Mouse (Mus musculus): ENCODE measurements around the gene Sfmbt1. TPM values are rescaled to one million over a fixed set of nuclear protein-coding genes. Genes with fewer than 3 reads are reported as not detected.

Gene Sfmbt1
- polyA plus RNA-seq, 1 experiment, result 3.9 TPM

- DNase-seq (ENCODE audit: low spot score), result peak; percentile 79
Measured at GRCm38 (mm10) chr14:30825476-30826131, 111.0 kb downstream of the Sfmbt1 start, which contains the start of gene Tmem110. TSS of gene Tmem110 (plus strand) at chr14:30825590.

- no peak for DNase-seq (ENCODE audit: low spot score)
Measured at GRCm38 (mm10) chr14:30826174-30827140, 111.8 kb downstream of the Sfmbt1 start.

- DNase-seq (ENCODE audit: low spot score), result no peak
Measured at GRCm38 (mm10) chr14:30827480-30827879, 112.8 kb downstream of the Sfmbt1 start.

DNA sequence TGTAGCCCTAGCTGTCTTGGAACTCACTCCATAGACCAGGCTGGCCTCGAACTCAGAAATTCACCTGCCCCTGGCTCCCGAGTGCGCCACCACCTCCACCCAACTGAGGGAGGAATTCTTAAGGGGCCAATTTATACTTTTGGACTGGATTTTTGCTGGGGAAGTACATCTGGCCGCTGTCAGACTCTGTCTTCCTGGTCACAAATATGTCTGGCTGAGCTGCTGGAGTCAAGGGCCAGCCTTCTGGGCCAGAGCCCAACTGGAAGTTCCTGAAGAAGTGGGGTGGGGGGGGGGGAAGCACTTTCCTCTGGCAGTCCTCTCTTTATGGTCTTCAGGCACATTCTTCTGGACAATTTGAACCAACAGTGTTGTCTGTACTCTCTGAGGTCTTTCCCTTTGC is 113.4 kb downstream of the Sfmbt1 start:
- DNase-seq (ENCODE audit: low spot score), result no peak

- DNase-seq (ENCODE audit: low spot score), result no peak
Measured at GRCm38 (mm10) chr14:30828635-30829460, 114.2 kb downstream of the Sfmbt1 start.

- DNase-seq (ENCODE audit: low spot score), result no peak
Measured at GRCm38 (mm10) chr14:30837416-30837996, 122.9 kb downstream of the Sfmbt1 start.

DNA sequence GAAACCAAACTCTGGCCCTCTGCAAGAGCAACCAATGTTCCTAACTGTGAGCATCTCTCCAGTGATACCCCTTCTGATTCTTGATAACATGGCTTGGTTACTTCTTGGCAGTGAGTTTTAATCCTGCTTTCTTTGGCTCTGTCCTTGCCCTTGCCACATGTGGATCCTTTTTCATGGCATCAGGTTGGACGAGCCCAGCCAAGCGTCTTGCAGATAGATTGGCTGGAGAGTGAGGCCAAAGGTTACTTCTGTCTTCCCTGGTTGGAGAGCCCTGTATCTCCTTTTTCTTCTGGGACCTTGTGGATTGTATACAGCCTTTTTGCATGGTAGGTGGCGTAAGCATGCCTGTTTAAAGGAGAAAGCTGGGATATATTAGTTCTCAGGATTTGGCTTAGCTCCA is 129.1 kb downstream of the Sfmbt1 start:
- no peak for DNase-seq (ENCODE audit: low spot score)

DNA sequence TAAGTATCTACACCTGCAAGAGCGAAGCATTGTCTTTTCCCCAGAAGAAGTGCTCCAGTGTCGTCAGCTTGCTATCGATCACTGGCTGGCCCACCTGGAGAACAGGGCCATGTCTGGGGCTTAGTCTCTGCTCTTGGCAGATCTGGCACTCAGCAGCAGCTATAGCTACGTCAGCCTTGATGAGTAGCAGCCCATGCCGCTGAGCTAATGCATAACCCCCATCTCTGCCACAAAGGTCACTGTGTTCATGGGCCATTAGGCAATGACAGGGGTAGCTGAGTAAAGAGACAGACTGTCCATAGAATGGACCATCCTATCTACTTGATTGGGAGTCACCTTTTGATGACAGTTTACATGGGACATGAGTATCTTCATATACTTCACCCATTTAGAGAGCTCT is 135.9 kb downstream of the Sfmbt1 start:
- no peak for DNase-seq (ENCODE audit: low spot score)

DNA sequence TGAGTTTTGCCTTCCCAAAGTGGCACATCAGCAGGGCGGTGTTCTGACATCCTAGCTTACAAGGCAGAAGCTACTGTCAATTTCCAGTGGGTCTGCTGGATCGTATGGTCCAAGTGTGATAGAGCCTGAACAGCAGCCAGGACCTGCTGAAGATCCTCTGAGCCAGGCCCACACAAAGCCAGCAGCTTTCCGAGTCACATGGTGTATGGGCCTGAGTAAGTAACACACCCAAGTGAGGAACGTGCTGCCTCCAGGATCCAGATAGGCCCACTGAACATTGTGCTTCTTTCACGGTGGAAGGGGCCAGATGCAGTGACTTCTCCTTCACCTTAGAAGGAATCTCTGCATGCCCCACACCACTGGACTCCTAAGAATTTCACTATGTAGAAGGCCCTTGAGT is 137.7 kb downstream of the Sfmbt1 start:
- no peak for DNase-seq (ENCODE audit: low spot score)

- no peak for DNase-seq (ENCODE audit: low spot score)
Measured at GRCm38 (mm10) chr14:30855316-30855715, 140.7 kb downstream of the Sfmbt1 start.

- no peak for DNase-seq (ENCODE audit: low spot score)
Measured at GRCm38 (mm10) chr14:30856885-30857507, 142.3 kb downstream of the Sfmbt1 start.

DNA sequence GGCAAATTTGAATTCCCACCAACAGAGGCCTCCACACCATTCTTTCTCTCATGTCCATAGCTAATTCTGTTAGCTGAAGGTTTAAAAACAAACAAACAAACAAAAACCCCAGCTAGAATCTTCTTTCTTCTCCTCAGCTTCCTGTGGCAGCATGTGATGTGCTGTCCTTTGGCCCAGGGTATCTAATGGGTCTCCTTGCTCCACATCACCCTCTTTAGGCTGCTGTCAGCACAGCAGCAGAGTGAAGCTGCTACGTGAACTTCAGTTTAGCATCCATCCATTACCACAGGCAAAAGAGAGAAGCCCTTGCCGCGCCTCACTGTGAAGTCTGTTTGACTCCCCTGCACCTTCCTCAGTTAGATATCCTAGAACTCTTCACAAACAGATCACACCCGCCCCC is 143.3 kb downstream of the Sfmbt1 start:
- no peak for DNase-seq (ENCODE audit: low spot score)

DNA sequence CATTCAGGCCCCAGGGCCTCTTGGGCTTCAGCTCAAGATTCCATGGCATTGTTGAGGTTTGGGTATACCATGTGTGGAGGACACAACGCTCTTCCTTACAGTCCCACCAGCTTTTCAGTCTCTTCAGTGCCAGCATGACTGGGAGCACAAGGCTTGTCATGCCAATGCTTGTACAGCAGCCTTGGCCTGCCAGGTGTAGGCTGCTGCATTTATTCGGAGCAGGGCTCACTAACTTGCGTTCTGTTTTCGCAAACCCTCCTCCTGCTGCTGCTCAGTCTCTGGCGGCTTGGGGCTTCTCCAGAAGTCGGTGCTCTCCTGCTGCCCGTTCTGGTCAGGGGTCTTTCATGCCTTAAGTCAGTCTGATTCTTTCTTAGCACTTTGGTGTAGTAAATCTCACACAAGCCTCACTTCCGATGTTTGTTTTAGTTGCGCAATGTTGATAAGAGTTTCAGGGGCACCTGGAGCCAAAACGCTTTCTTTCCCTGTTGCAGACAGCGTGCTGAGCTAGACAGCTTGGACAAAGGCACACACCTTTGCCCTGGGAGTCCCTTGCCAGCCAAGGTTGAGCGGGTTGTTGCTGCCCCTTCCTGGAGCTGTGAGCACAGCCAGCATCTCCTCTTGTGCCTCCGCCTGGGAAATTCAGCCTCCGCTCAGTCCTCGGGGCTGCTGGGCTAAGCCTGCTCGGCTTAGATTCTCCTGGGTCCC is 146.9 kb downstream of the Sfmbt1 start:
- DNase-seq (ENCODE audit: low spot score), result no peak

- no peak for DNase-seq (ENCODE audit: low spot score)
Measured at GRCm38 (mm10) chr14:30862368-30862767, 147.7 kb downstream of the Sfmbt1 start.

GRCm38 (mm10) chr14:30865311-30865710 is 150.7 kb downstream of the Sfmbt1 start:
- no peak for DNase-seq (ENCODE audit: low spot score)

- no peak for DNase-seq (ENCODE audit: low spot score)
Measured at GRCm38 (mm10) chr14:30867042-30867441, 152.4 kb downstream of the Sfmbt1 start.

GRCm38 (mm10) chr14:30868826-30869225 is 154.2 kb downstream of the Sfmbt1 start:
- no peak for DNase-seq (ENCODE audit: low spot score)

DNA sequence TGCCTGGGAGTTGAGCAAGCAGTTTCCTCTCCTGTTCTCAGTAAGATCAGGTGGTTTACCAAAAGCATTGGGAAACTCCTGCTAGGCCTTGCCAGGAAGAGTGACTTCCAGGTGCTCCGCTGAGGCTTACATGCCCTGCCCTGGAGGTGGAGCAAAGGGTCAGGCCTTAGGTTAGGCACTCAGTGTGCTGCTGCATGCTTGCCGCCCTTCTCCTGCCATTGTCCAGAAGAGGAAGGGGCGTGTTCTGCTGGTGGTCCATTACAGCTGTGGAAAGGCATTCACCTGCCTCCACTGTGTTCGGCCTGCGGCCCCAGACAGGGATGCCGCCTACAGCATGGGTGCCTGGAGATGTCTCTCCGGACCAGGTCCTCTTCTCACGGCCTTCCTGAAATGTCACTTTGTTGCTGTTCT is 154.7 kb downstream of the Sfmbt1 start:
- DNase-seq (ENCODE audit: low spot score), result no peak

DNA sequence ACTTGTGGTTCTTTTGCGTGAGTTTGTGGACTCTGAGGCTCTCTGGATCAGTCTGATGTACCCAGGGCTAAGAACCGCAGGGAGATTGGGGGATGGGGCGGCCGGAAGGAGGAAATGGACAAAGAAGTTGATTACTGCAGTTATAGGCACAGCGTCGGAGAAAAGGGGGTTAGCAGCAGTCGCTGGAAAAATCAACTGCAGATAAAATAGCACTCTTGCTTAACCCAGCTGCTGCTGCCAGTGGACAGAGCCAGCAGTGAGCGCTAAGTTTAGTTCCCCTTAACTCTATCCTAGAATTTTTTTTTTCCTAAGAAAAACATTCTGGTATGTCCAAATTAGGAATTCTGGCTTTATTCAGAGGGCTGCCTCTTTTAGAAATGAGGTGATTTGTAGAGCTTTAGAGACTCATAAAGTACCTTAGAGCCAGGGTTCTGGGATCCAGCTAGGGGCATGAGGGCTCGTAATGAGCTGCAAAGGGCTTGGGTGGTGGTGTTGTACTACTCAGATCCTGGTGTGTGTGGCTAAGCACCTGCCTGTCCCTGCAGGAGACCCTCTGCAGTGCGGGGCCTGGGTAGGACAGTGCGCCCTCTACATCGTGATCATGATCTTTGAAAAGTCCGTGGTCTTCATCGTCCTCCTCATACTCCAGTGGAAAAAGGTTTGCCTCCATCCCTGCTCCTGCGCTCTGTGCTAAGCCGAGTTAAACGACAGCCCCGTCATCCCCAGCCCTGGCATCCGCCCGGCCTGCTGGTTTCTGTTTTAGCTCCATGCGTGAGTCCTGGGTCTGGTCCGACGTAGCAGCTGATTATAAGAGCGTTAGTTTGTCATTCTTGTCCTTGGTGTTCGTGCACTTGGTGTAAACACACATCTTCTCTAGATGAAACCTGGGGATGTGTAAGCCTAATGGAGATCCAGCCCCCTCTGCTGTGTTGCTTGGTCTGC is 155.8 kb downstream of the Sfmbt1 start:
- no peak for DNase-seq (ENCODE audit: low spot score)
